Mouse (Mus musculus) fat pad, adult 2 months (tissue): ENCODE results near the gene Erc1.
"Not testable (repeated sequence)": the region's sequence is repeated elsewhere in the genome, so short reads cannot be mapped to it uniquely, and the experiment has no call there.

Source experiments
- DNase-seq: peaks from one replicate; pipeline ENCODE4 v3.0.0-alpha.2; 2011; ENCODE audit warnings: low read depth, low spot score; ENCODE audit errors: extremely low read depth

The Erc1 gene

DNA sequence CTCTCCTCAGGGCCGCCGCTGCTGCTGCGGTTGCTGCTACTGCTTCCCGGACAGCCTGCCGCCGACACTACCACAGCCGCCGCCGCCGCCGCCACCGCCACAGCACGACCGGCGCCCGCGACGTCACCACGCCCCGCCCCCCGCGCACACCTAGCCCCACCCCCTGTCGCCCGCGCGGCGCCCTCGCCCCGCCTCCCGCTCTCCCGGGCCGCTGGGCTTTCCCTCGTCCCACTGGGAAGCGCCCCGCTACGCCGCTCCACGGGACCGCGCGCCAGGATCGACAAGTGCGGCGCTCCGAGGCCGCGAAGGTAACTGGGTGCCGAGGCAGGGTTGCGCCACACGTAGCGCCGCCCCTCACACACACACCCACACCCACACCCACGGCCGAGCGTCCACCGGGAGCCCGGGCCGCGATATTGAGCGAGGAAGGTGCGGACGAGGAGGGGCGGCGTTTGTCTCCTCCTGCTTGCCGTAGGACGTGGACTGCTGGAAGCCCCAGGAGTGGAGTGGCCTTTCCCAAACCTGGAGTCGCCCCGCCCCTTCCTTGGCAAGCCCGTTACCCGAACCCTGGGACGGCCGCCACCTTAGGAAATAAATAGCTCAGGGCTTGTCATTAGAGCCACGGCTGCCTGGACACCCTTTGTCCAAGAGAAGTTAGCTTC, at the start of gene Erc1:
TSS of gene Erc1 (minus strand) at position 134 of the 662 bp plus-strand sequence.
- peak; percentile 49 for DNase-seq

DNA sequence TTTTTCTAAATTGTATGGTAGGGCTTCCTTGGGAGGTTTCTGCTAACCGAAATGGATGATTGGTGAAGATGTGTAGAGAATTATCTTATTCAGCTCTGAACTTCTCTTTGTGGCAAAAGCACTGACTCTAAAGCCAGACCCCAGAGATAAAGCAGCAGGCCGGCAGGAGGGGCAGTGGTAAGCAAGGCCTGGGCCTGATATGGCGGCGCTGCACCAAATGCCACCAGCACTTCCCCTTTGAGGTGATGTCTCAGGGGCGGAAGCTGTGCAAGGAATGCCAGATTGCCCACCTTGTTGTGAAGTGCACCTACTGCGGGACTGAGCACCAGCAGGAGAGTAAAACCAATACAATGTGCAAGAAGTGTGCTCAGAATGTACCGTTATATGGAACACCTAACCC, 44.7 kb upstream of the Erc1 start:
- no peak for DNase-seq

GRCm38 (mm10) chr6:119883151-119883550, 35.2 kb upstream of the Erc1 start:
- no peak for DNase-seq

DNA sequence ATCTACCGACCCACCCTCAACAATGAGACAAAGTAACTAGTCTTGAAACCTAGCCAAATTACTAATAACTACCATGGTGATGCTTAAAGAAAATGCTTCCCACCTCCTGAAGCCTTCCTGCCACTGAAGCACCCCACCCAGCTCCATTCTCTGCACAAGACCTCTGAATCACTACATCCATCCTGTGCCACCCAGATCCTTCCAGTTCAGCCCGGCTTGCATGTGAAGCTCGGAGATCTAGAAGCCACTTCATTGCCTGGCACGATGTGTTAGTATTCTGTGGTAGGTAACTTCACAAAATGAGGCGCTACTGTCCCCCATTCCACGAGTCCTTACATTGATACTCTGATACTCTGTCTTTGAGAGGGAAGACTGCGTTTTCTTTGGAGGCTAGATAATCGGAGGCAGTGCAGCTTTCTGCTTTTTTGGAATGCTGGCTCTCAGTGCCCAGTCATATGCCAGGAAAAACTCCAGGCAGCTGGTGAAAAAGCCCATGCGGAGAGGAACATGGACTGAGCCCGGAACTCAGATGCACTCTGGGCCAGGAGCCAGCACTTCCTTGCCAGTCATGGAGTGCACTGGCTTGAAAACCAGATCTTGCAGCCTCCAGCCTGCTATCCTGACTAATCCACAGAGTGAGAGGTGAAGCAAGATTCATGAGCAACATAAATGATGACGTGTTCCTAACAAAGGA, 16.5 kb upstream of the Erc1 start:
- peak; percentile 30 for DNase-seq

DNA sequence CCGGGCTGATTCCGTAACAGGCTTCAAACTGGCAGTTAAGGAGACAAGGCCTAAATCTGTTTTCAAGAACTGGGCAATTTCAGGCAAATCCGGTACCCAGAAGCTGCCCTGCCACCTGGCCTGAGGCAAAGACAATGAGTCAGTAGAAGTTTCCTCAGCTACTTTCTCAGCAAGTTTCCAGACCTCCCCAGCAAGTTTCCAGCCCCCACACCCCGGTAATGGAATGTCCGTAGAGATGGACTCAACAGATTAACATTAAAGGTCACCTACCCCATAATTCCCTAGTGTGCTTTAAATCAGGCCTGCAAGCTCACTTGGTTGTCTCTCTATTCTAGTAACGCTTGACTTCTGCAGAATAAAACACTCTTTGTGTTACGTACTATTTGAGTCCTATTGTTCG, 13.6 kb upstream of the Erc1 start:
- DNase-seq, result no peak

DNA sequence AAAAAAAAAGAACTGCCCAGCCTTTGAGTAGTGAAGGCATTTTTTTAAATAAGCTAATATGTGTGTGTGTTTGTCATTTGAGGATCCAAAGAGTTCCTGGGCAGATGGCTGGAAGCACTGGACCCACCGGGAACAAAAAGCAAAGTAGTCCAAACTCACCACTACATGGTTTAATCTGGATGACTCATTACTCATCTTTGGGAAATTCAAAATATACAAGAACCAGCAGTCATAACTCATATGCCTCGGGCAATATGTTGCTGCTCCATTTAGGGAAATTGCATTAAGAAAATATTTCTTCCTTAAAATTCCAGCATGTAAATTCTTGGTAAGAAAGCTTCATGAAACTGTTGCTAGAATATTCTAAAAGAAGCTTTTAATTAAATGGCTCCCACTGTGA, 12.3 kb upstream of the Erc1 start:
- DNase-seq, result no peak

GRCm38 (mm10) chr6:119855471-119855870, 7.5 kb upstream of the Erc1 start:
- DNase-seq, result no peak

DNA sequence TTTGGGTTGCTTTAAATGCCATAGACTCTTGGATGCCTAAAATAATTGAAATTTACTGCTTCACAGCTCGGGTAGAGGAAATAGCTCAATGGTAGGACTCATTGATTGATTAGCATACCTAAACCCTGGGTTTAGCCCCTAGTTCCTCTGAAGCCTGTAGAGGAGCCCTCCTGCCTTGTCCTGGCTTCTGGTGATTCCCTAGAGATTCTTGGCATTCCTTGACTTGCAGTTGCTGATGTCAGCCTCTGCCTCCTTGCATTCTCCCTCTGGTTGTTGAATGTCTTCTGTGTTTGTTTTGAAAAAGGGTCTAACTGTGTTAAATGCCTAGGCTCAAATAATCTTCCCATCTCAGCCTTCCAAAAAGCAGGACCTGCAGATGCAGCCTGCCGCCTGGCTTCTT, 6.2 kb upstream of the Erc1 start:
- DNase-seq, result no peak

- DNase-seq, result no peak
Measured at GRCm38 (mm10) chr6:119849858-119850257, 1.9 kb upstream of the Erc1 start.

DNA sequence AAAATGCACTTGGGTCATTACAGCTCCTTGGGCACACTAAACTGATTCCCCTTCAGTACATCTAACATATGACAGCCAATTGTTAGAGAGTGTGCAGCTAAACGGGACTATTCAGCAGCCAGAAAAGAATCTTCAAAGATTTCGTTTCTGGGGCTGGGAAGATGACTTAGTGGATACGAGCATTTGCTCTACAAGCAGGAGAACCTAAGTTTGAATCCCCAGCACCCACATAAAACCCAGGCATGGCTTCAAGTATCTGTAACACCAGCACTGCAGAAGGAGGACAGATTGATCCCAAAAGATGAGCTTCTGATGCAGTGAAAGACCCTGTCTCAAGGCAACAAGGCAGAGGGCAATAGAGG, 1.4 kb upstream of the Erc1 start:
- no peak for DNase-seq

DNA sequence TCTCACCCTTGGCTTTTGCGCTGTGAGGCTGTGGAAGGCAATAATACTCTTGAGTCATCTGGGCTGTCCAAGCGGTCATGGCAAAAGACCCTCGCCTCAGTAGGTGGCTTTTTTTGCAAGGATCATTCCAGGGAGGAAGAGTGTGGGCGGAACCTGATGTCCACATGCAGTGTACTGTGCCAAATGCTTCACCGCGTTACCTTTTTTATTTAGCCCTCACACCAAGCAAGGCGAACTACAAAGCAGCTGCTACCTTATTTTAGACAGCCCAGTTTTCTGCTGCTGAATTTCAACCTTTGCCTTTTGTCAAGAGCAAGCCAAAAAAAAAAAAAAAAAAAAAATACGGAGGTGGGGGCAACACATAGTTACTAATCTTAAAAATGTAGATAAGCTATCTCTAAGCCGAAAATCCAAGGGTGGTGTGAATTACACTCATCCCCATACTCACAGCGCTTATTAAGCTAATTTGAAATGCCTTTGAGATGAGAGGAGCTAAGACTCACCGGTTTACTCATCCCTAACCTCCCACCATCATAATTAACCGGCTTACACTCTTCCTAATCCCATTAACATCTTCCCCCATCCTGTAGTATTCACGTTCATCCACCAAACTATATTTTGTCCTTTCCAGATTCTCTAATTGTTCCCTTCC, 855 bp upstream of the Erc1 start:
- peak; percentile 37 for DNase-seq

DNA sequence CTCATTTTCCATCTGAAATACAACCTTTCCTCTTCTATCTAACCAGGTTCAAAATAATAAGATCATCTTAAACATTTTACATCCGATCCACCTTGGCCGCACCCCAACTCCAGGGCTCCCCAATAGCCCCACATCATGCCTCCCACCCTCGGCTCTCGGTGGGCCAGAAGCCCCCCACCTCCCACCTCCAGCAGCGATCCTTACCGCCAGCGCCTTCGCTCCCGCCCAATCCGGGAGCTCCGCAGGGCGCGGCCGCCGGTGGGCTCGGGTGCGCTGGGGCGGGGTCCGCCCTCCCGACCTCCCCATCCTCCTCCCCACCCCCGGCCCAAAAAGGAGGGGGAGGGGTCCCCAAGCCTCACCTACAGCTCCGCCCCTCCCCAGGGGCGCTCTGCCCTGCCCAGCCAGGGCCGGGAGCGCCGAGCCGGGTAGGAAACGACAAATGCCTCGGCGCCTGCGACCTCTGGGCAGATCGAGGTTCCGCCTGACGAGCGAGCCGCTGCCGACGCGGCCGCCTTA, 391 bp downstream of the Erc1 start:
- no peak for DNase-seq

DNA sequence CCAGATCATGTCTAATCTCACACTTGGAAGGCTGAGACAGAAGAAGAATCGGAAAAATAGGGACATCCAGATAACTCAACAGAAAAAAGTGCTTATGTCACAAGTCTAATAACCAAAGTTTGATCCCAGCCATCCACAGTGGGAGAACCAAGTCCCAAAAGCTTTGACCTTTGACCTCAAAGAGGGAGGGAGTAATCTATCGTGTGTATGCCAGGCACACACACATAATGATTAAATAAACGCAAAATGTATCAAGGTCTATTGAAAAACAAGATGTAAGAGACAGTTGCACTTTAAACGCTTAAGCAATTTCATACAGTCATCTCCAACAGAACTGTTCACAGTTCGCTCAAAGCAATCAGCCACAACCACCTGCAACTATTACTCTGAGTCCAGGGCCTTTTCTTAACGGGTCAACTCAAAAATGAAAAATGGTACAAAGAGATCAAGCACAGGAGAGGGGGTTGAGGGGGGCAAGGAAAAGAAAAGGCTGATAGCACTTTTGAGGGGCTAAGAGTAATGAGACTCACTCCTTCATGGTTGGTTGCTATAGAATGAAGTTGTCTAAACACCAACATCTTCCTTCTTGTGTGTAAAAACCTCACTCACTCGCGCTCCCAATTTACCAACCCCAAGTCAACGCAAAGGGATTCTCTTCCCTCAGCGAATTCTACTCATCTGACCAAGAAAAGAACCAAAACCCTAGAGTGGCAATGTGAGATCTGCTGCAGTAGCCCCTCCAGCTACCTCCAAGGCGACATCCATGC, 1.0 kb downstream of the Erc1 start:
- no peak for DNase-seq

GRCm38 (mm10) chr6:119829951-119830350, 18.0 kb downstream of the Erc1 start:
- DNase-seq, result no peak

GRCm38 (mm10) chr6:119828165-119828564, 19.8 kb downstream of the Erc1 start:
- no peak for DNase-seq

DNA sequence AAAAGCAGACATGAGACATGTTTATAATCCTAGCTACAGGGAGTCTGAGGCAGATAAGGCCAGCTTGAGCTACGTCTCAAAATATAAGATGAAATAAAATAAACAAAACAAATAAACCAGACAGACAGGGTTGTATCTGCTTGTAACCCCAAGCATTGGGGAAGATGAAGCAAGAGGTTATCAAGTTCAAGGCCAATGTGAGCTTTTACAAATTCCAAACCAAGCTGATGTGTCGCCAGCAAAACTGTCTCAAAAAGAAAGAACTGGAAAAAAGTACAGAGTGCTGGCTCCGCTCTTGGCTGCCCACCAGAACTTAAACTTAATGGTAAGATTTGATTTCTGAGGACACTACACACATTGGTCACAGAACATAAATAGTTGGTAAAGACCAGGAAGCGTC, 21.3 kb downstream of the Erc1 start:
- no peak for DNase-seq

GRCm38 (mm10) chr6:119822216-119822615, 25.8 kb downstream of the Erc1 start:
- DNase-seq, result no peak

DNA sequence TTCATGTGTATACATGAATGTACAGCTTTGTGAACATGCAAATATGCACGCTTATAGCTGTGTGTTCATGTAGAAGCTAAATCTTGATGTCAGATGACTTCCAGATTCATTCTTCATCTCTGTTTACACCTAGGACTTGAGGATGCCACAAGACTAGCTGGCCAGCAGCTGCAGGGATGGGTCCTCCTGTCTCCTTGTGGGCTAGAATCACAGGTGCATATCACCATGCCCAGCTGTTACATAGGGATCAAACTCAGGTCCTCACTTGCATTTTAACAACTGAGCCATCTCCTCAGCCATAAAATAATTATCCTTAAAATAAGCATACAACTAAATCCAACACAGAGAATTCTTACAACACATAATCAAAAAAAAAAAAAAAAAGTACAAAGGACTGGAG, 26.8 kb downstream of the Erc1 start:
- DNase-seq, result no peak

DNA sequence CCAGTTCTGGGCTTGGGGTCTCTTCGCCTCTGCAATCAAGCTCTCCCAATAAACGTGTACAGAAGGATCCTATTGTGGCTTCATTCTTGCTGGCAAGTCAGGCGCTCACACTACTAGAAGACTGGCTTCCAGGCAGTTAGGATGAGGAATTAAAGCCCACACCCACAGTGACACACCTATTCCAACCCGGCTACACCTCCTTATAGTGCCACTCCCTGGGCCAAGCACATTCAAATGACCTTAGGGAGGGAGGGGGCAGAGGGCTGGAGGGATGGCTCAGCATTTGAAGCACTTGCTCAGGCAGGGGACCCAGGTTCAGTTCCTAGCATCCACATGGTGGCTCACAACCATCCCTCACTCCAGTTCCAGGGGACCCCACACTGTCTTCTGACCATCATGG, 29.4 kb downstream of the Erc1 start:
- DNase-seq, result no peak

GRCm38 (mm10) chr6:119815426-119815825, 32.5 kb downstream of the Erc1 start:
- DNase-seq, result no peak

GRCm38 (mm10) chr6:119813055-119813454, 34.9 kb downstream of the Erc1 start:
- not testable (repeated sequence) for DNase-seq
